Mouse (Mus musculus): Measurements from ENCODE around the gene Gm45213. TPM values are rescaled to one million over a fixed set of nuclear protein-coding genes. Genes with fewer than 3 reads are reported as not detected.
A peak's percentile ranks its signal among the peaks of the same experiment; 100 is the strongest.
"Not testable (repeated sequence)": the region's sequence is repeated elsewhere in the genome, so short reads cannot be mapped to it uniquely, and the experiment has no call there.

Gene Gm45213
- polyA plus RNA-seq, 1 experiment from 2014 or later, result not detected

DNA sequence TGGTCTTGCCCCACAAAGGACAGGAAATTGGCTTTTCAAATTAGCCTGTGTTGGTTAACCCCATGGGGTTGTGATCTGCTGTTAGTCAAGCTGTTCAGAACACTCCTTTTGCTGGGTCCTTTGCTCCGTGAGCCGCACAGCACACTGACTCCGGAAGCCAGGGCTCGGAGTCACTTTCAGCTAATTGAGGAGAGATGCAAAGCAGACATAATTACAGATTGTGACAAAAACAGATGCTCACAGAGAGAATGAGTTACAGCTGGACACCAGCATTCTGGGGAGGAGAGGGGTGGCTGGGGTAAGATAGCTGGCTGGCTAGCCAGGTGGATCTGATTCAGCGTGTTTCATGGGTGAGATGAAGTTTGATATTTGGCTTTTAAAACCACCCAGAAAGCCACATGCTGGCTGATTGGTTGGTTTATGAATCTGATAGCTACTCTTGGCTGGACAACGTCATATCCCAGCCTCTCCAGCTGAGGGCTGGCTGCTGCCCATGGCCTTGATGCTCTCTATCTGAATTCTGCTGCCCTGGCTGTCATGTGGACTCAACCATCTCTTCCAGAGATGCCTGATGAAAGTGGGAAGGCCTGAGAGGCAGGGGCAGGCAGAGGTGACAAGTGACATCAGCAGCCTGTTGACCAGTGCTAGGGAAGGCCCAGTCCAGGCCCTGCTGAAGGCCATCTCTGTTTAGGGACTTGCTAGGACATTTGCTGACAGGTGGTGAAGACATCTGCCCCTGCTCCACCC, 14.5 kb upstream of the Gm45213 start:
- Histone ChIP-seq H3K4me1 (no peaks in the 10 kb centered on the region), H3K9me3 (replicated peaks) (no peaks in the 10 kb centered on the region), H3K27ac (no peak overlapping the region), H3K4me3 (replicated peaks) (no peak overlapping the region), H3K27me3 (no peaks in the 10 kb centered on the region), H3K4me2 (no peak overlapping the region), H3K9ac (no peak overlapping the region), H3K36me3 (no peaks in the 10 kb centered on the region)
- WGBS, result 44% methylated on average over 6 of the region's 6 CpGs
- no peak for ATAC-seq (replicated peaks; ENCODE audit: low FRiP score)

DNA sequence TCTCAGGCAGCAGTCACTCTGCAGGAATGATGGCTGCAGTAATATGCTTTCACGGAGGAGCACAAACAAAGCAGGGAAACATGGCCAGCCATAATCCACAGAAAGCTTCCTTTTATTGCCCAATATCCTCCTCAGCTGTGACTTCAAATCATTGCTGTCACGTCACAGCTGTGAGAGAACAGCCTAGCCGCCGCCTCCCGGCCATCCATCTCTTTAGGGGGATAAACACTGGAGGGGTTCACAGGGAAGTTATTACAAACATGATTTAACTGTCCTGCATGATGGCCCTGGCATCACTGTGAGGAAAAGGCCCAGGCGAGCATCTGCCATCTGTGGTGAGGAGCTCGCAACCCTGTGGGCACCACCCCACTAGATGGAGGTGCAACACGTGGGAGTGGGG, 6.6 kb upstream of the Gm45213 start:
- Histone ChIP-seq H3K4me2 (no peak overlapping the region), H3K4me3 (replicated peaks) (no peak overlapping the region), H3K4me1 (peaks cover 23% of the 10 kb centered on the region), H3K9ac (no peak overlapping the region), H3K36me3 (no peaks in the 10 kb centered on the region), H3K27ac (no peak overlapping the region), H3K27me3 (peaks cover 13% of the 10 kb centered on the region; the same call in 1 of the 2 replicates), H3K9me3 (replicated peaks) (no peaks in the 10 kb centered on the region)
- no peak for ATAC-seq (replicated peaks; ENCODE audit: low FRiP score)
- WGBS, result 34% methylated on average over 8 of the region's 8 CpGs

DNA sequence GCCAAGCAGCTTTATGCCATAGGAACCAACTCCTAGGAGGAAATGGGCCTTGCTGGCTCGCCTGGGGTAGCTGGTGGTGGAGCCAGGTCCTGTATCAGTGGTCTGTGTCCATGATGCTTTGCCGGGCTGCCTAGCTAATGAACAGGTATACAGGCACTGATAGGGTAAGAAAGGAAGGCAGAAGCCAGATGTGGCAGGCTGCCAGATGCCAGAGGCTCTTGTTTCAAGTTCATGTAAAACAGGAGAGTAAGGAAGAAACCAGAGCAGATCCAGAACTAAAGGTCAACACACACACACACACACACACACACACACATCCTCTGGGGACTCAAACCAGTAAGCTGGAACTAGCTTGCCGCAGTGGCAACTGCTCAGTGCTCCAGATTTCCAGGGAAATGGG, 5.1 kb upstream of the Gm45213 start:
- Histone ChIP-seq H3K4me1 (peaks cover 23% of the 10 kb centered on the region), H3K4me3 (replicated peaks) (no peak overlapping the region), H3K4me2 (no peak overlapping the region), H3K36me3 (no peaks in the 10 kb centered on the region), H3K27me3 (peaks cover 13% of the 10 kb centered on the region; the same call in 1 of the 2 replicates), H3K9ac (no peak overlapping the region), H3K9me3 (replicated peaks) (no peaks in the 10 kb centered on the region), H3K27ac (no peak overlapping the region)
- ATAC-seq (replicated peaks; ENCODE audit: low FRiP score), result no peak
- WGBS, result 49% methylated on average over 3 of the region's 3 CpGs

DNA sequence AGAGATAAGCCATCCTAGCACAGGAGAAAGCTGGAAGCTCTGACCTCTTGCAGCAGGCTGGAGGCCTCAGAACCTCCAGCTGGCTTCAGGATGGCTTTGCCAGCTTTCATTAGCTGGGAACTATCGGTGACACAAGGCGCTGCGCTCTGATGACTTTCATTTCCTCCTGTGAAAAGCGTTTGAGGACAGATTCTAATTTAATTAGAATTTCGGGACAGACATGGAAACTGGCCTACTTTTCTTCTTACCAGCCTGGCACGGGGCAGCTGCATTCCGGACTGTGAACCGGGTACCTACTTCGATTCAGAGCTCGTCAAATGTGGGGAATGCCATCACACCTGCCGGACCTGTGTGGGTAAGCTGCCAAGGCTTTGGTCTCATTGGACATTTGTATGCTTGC, 4.7 kb upstream of the Gm45213 start:
- Histone ChIP-seq H3K9me3 (replicated peaks) (no peaks in the 10 kb centered on the region), H3K9ac (no peak overlapping the region), H3K36me3 (no peaks in the 10 kb centered on the region), H3K27me3 (peaks cover 13% of the 10 kb centered on the region; the same call in 1 of the 2 replicates), H3K4me3 (replicated peaks) (no peak overlapping the region), H3K4me2 (no peak overlapping the region), H3K27ac (no peak overlapping the region), H3K4me1 (peaks cover 23% of the 10 kb centered on the region)
- ATAC-seq (replicated peaks; ENCODE audit: low FRiP score), result 0 out of 2 replicates have a peak, but pooled peaks have one; percentile 26
- 45% methylated on average over 11 of the region's 11 CpGs for WGBS

DNA sequence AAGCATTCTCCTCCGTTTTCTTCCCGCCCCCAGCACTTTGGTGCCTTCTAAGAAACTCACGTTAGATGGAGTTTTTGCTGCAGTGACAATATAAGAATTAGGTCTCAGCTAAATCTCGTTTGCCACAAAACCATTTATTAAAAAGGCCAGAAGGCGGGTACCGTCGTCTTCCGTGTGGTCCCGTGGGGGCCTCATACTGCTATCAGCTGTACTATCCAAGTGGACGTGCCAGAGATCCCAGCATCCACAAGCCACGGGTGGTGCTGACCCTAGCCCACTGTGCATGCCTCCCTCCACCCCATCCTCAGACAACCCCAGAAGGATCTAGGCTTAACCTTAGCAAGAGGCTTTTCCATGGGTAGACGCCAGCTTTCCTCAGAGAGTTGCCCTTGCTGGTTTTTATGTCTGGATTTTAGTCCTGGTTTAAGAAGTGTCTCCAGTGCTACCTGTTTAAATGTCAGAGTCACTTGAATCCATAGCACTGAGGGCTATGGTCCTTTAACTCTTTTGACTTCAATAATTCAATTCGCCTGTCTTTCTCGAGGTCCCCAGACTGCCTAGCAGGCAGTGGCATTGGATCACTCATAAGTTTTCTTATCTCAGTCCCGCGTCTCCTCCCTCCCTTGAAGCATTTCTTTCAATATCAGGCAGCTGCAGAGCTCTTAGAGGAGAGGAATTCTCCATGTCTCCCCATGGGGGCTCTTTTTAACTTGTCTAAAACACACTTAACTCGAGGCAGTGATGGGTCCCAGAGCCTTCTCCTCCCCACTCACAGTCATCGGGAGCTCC, 3.2 kb upstream of the Gm45213 start:
- WGBS, result 75% methylated on average over 18 of the region's 18 CpGs
- H3K9me3 ChIP-seq (replicated peaks), result no peaks in the 10 kb centered on the region

DNA sequence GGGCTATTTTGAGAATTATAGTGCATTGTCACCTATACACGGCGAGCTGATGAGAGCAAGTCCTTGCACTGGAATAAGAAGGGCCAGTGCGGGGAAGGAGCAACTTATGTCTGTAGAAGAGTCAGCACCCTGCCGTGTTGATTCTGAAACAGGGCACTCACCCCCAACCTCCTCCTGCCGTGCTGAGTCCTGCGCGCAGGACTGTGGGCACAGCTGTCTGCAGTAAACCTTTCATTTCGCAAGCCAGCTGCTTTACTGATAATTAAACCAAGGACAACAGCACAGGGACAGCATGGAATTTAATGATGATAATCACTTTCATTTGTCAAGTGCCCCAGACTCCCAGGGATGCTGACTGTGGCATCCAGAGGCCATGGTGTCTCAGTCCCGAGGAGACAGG, 1.2 kb downstream of the Gm45213 start:
- Histone ChIP-seq H3K36me3 (no peaks in the 10 kb centered on the region), H3K4me2 (no peak overlapping the region), H3K4me3 (replicated peaks) (no peak overlapping the region), H3K9ac (no peak overlapping the region), H3K27ac (no peak overlapping the region), H3K9me3 (replicated peaks) (no peaks in the 10 kb centered on the region), H3K27me3 (no peaks in the 10 kb centered on the region), H3K4me1 (peaks cover 15% of the 10 kb centered on the region; the same call in 1 of the 2 replicates)
- WGBS, result 32% methylated on average over 9 of the region's 9 CpGs
- no peak for ATAC-seq (replicated peaks; ENCODE audit: low FRiP score)

More for the DNA sequence above, 3.2 kb upstream of the Gm45213 start:
- Histone ChIP-seq H3K4me2 (no peak overlapping the region), H3K4me3 (replicated peaks) (no peak overlapping the region), H3K27me3 (peaks cover 13% of the 10 kb centered on the region; the same call in 1 of the 2 replicates), H3K4me1 (peaks cover 23% of the 10 kb centered on the region), H3K36me3 (no peaks in the 10 kb centered on the region), H3K27ac (no peak overlapping the region), H3K9ac (no peak overlapping the region)
- ATAC-seq (replicated peaks; ENCODE audit: low FRiP score), result no peak

DNA sequence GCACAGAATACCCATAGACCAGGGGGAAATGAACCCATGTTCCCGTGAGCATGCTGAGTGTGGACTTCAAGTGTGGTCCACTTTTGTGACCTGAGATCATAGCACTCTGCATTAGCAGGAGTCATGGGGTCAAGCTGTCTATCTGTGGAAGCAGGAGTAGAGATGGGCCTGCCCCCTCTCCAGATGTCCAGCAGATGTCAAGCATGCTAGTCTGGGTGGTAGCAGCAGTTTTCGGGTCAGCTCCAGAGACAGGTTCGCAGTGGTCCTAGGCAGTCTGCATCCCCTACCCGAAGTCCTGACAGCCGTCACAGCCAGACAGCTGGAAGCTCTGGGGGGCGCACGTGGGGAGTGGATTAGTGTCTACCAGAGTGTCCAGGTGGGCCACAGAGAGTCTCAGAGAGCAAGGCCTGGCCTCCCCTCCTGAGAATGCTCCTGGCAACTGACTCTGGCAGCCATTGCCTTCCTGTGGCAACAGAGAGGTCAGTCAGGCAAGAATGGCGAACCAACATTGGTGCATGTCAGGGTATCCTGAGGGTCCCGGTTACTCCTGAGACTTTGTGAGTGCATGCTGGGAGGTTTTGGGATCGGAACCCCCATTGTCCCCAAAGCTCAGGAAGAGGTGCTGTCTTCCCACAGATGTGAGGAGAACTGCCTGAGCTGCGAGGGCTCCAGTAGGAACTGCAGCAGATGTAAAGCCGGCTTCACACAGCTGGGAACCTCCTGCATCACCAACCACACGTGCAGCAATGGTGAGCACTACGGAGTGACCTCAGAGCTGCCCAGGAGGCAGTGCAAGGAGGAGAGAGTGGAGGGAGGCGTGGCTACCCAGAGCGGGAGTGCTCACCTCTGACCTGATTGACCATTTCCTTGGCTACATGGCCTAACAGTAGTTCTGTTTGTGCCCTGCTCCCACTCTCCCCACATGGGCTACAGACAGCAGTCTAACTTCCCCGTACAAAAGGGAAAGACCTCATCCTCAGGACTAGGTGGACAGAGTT, 3.8 kb downstream of the Gm45213 start:
- Histone ChIP-seq H3K4me3 (replicated peaks) (no peak overlapping the region), H3K4me2 (no peak overlapping the region), H3K27me3 (no peaks in the 10 kb centered on the region), H3K27ac (no peak overlapping the region), H3K9me3 (replicated peaks) (no peaks in the 10 kb centered on the region), H3K4me1 (peaks cover 14% of the 10 kb centered on the region; the same call in 1 of the 2 replicates), H3K9ac (no peak overlapping the region), H3K36me3 (no peaks in the 10 kb centered on the region)
- WGBS, result 58% methylated on average over 17 of the region's 17 CpGs
- 0 out of 2 replicates have a peak, but pooled peaks have one; percentile 29 for ATAC-seq (replicated peaks; ENCODE audit: low FRiP score)

DNA sequence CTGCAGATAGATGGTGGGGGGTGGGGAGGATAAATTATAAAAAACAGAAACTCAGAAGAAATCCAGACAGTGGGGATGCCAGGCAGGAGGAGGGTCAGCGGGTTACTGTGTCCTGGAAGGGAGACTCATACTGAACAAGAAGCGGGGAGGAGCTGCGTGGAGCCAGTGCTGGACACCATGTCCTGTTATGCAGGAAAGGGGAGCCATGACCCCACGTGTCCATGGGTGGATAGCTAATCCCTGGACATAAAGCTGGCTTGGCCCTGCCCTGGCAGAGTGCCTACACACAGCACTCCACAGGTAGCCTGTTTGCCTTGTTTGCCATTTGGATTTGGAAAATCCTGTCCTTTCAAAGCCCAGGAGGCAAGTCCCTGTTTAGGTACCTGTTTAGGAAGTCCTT, 4.6 kb downstream of the Gm45213 start:
- H3K4me3 ChIP-seq (replicated peaks), result no peak overlapping the region
- peaks cover 14% of the 10 kb centered on the region; the same call in 1 of the 2 replicates for H3K4me1 ChIP-seq
- ATAC-seq (replicated peaks; ENCODE audit: low FRiP score), result no peak
- no peak overlapping the region for H3K4me2 ChIP-seq
- H3K9me3 ChIP-seq (replicated peaks), result no peaks in the 10 kb centered on the region
- H3K27ac ChIP-seq, result no peak overlapping the region
- H3K9ac ChIP-seq, result no peak overlapping the region
- no peaks in the 10 kb centered on the region for H3K27me3 ChIP-seq
- 70% methylated on average over 4 of the region's 4 CpGs for WGBS
- no peaks in the 10 kb centered on the region for H3K36me3 ChIP-seq

DNA sequence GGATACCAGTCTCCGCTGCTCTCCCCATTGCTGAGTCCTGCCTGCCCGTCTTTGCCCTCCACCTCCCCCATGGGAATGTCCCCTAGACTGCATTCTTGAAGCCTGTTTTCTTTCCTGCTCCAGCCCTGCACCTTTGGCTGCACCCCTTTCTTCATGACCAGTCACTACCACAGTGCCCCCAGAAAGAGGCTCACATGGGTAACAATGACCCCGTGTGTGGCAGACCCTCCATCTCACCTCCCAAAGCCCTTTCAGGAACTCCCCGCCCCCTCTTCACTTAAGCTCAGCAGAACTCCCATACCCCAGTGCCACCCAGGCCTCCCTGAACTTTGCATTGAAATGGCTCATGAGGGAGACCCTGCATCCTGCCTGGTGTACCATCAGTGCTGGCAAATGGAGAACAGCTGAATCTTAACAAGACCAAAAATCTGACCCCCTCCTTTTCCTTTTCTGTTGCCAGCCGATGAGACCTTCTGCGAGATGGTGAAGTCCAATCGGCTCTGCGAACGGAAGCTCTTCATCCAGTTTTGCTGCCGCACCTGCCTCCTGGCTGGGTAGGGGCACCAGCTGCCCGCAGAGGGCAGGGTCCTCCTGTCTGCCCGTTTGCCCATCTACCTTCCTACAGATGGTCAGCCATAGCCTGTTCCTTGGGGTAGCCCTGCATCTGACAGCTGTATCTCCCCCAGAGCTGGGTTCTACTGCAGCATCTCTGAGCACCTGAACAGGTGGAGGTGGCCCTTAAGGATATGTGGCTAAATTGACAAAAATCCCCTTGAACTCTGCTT, 5.2 kb downstream of the Gm45213 start:
- H3K4me3 ChIP-seq (replicated peaks), result no peak overlapping the region
- no peaks in the 10 kb centered on the region for H3K9me3 ChIP-seq (replicated peaks)
- 84% methylated on average over 12 of the region's 12 CpGs for WGBS

DNA sequence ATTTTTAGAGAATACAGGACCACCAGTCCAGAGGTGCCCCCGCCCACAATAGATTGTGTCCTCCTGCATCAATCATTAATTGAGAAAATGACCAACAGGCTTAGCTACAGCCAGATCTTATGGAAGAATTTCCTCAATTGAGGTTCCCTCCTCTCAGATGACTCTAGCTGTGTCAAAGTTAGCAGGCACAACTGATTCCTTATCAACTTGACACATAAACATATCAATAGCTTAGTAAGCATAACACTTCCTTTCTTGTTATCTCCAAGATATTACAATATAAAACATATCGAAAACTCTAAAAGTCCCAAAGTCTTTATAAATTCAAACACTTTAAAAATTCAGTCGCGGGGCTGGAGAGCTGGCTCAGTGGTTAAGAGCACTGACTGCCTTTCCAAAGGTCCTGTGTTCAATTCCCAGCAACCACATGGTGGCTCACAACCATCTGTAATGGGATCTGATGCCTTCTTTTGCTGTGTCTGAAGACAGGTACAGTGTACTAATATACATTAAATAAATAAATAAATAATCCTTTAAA, 10.6 kb downstream of the Gm45213 start:
- H3K4me1 ChIP-seq, result no peaks in the 10 kb centered on the region
- H3K9me3 ChIP-seq (replicated peaks), result no peaks in the 10 kb centered on the region
- H3K27ac ChIP-seq, result no peak overlapping the region
- ATAC-seq (replicated peaks; ENCODE audit: low FRiP score), result no peak
- no peak overlapping the region for H3K9ac ChIP-seq
- H3K4me2 ChIP-seq, result no peak overlapping the region
- 92% methylated on average over 4 of the region's 4 CpGs for WGBS
- H3K4me3 ChIP-seq (replicated peaks), result no peak overlapping the region
- 0 out of 2 replicates have a peak, but pooled peaks cover 3% of the 10 kb centered on the region for H3K27me3 ChIP-seq
- H3K36me3 ChIP-seq, result no peaks in the 10 kb centered on the region

More for the DNA sequence above, 5.2 kb downstream of the Gm45213 start:
- H3K4me2 ChIP-seq, result no peak overlapping the region
- H3K36me3 ChIP-seq, result no peaks in the 10 kb centered on the region
- no peak for ATAC-seq (replicated peaks; ENCODE audit: low FRiP score)
- H3K9ac ChIP-seq, result no peak overlapping the region
- no peak overlapping the region for H3K27ac ChIP-seq
- peaks cover 14% of the 10 kb centered on the region; the same call in 1 of the 2 replicates for H3K4me1 ChIP-seq
- H3K27me3 ChIP-seq, result no peaks in the 10 kb centered on the region

DNA sequence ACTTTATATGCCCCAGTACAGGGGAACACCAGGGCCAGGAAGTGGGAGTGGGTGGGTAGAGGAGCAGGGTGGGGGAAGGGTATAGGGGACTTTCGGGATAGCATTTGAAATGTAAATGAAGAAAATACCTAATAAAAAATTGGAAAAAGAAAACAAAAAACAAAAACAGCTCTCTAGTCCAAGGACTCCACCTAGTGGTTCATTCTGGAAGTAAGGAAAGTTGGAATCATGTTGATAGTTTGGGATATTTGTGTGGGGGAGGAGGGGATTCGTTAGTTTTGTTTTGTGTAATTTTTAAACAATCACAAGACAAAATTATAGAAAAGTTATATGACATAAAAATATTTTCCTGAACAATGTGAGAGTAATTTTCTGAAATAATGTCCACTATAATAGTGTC, 12.0 kb downstream of the Gm45213 start:
- H3K9me3 ChIP-seq (replicated peaks); H3K27me3 ChIP-seq; H3K4me2 ChIP-seq; H3K27ac ChIP-seq; H3K4me3 ChIP-seq (replicated peaks); H3K4me1 ChIP-seq; ATAC-seq (replicated peaks; ENCODE audit: low FRiP score); H3K36me3 ChIP-seq; H3K9ac ChIP-seq: not testable (repeated sequence)
- WGBS, result 8% methylated on average over 2 of the region's 2 CpGs
